Comparison of ENCODE assay signal across 8 mouse cellular contexts in genomic region chr12:25100411-25101217, GRCm38 (mm10). TPM values are rescaled to one million over a fixed set of nuclear protein-coding genes. Genes with fewer than 3 reads are reported as not detected.
DNase-seq lines count a peak whose midpoint lies in the region; ATAC-seq and TF ChIP-seq lines count a peak whose summit lies in the region.

No protein-coding gene starts in this region.

- H3K4me3 ChIP-seq in forebrain, embryonic 10.5 days = peak overlapping the region; percentile 78
- peak overlapping the region; percentile 71 for H3K4me3 ChIP-seq in layer of hippocampus, adult 2 months
- peak overlapping the region; percentile 74 for H3K4me3 ChIP-seq in lung, embryonic 16.5 days (ENCODE audit: low read length)

- H3K27me3 ChIP-seq in forebrain, embryonic 10.5 days (ENCODE audit: poor library complexity, severe bottlenecking) = peaks cover 4% of the 10 kb centered on the region; the same call in 1 of the 2 replicates
- no peaks in the 10 kb centered on the region for H3K27me3 ChIP-seq in lung, embryonic 16.5 days (ENCODE audit: control insufficient read depth, insufficient read depth, low read depth, low read length)

- H3K9ac ChIP-seq in lung, embryonic 16.5 days (ENCODE audit: low read length) = peak overlapping the region; percentile 91

- H3K4me2 ChIP-seq in lung, embryonic 16.5 days (ENCODE audit: low read depth, low read length) = peak overlapping the region; percentile 93

- under 1% methylated on average over 59 of the region's 59 CpGs for WGBS in forebrain, embryonic 10.5 days
- WGBS in lung, embryonic 16.5 days = under 1% methylated on average over 53 of the region's 59 CpGs

- H3K9me3 ChIP-seq in forebrain, embryonic 10.5 days = no peaks in the 10 kb centered on the region
- no peaks in the 10 kb centered on the region for H3K9me3 ChIP-seq in lung, embryonic 16.5 days (ENCODE audit: control insufficient read depth, low read length)

- peak; percentile 40 for DNase-seq in CD4-positive helper T cell, adult 2 months (ENCODE audit: low read depth, low spot score)
- DNase-seq in adrenal gland, postnatal 14 days = peak; percentile 80
- DNase-seq in forebrain, embryonic 10.5 days (ENCODE audit: extremely low spot score, low spot score) = peak; percentile 76
- DNase-seq in heart, postnatal 10 days = peak; percentile 71 to 79
- peak; percentile 60 to 62 for DNase-seq in layer of hippocampus, adult 2 months (ENCODE audit: low spot score in 2 of 2)
- peak; percentile 68 for DNase-seq in right cerebral cortex, adult 18-20 months
- no peak for DNase-seq in c-Kit-positive CD71-positive TER-119-positive erythroid progenitor cells, embryonic 14.5 days (ENCODE audit: low spot score)

- ATAC-seq in lung, embryonic 16.5 days (ENCODE audit: low read depth) = no peak

- peaks cover 55% of the 10 kb centered on the region for H3K4me1 ChIP-seq in forebrain, embryonic 10.5 days
- peaks cover 23% of the 10 kb centered on the region for H3K4me1 ChIP-seq in lung, embryonic 16.5 days (replicated peaks; ENCODE audit: control insufficient read depth, insufficient read depth, low read length)

- intact Hi-C loops in heart, postnatal 10 days (cut with DNase I) = loop anchor here (2.0 kb wide), 1 partner anchor 60 kb away; no protein-coding TSS in a partner anchor

- H3K27ac ChIP-seq in forebrain, embryonic 10.5 days = peak overlapping the region; percentile 97
- H3K27ac ChIP-seq in layer of hippocampus, adult 2 months = peak overlapping the region; percentile 96
- peak overlapping the region; percentile 99 for H3K27ac ChIP-seq in lung, embryonic 16.5 days (ENCODE audit: low read length)

- peak; percentile 49 for TF ChIP-seq CTCF in layer of hippocampus, adult 2 months (conservative IDR thresholded peaks at IDR 0.05)

- no peaks in the 10 kb centered on the region for H3K36me3 ChIP-seq in forebrain, embryonic 10.5 days (replicated peaks)
- H3K36me3 ChIP-seq in lung, embryonic 16.5 days (ENCODE audit: control insufficient read depth, insufficient read depth, low read length) = no peaks in the 10 kb centered on the region

RNA-seq across cellular contexts. Expression of gene Id2, which starts 3.7 kb away (rescaled TPM):
- total RNA-seq in adrenal gland, postnatal 14 days (2021) = 359 and 395 TPM in 2 replicates
- 180 and 197 TPM in 2 replicates for polyA plus RNA-seq in forebrain, embryonic 10.5 days (2016; fragmentation: Nextera tagmentation; extraction: Ambion mirVana)
- total RNA-seq in heart, postnatal 10 days (2021) = 10 to 100 TPM; 22.2 to 22.3 TPM
- 10 to 100 TPM; 97.6 to 98.3 TPM for total RNA-seq in layer of hippocampus, adult 2 months (2021)
- 562 and 618 TPM in 2 replicates for polyA plus RNA-seq in lung, embryonic 16.5 days (2015; fragmentation: Nextera tagmentation; extraction: Ambion mirVana)

Comparison
In these comparisons a context has a peak if more than half of its experiments do, and no peak if none do; other contexts are left out.
1. RNA of gene Id2, which starts 3.7 kb away (total RNA-seq): 359 to 395 TPM in adrenal gland, postnatal 14 days and 97.6 to 98.3 TPM in layer of hippocampus, adult 2 months; 22.2 to 22.3 TPM in heart, postnatal 10 days; every median in the first group is over 4 times any median in the second.
2. Peak in every context shown above with its lines, with median percentiles within 50 percentile points of each other: H3K27ac ChIP-seq and H3K4me3 ChIP-seq.